Comparison of ENCODE assay signal across 8 mouse cellular contexts in the genomic region with DNA sequence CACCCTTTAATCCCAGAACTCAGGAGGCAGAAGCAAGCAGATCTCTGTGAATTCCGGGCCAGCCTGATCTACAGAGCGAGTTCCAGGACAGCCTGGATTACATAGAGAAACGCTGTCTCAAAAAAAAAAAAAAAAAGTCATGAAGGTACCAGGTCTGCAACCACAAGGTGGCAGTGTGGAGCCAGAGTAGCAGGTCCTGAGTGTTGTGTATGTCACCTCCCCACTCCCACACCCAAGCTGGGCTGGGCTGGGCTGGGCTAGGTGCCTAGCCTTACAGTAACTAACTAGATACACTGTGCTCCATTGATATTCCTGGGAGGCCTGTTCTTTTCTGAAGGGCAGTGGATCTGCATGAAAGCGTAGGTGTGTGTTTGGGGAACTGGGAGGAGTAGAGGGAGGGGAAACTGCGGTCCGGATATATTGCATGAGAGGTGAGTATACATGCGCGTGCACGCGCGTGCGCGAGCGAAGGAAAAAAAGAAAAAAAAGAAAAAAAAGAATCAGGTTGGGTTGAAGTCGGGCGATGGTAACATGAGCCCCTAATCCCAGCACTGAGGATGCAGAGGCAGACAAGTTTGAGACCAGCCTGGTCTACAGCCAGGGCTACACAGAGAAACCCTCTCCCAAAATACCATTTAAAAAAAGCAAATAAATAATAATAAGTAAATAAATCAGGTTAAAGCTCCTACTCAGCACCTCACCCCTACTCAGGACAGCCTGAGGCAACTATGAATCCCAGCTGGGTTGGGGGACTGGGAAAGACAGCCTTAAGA. TPM values are rescaled to one million over a fixed set of nuclear protein-coding genes. Genes with fewer than 3 reads are reported as not detected.
A peak's percentile ranks its signal among the peaks of the same experiment; 100 is the strongest.
DNase-seq lines count a peak whose midpoint lies in the region; ATAC-seq lines count a peak whose summit lies in the region.

No protein-coding gene starts in this region.

- DNase-seq in hindbrain, embryonic 11.5 days (ENCODE audit: low spot score), result peak; percentile 80
- peak; percentile 62 to 81 for DNase-seq in cerebellum, postnatal 25 days
- peak; percentile 61 for DNase-seq in gastrocnemius, adult 18-20 months (ENCODE audit: low spot score)
- peak; percentile 83 for DNase-seq in intestine, embryonic 14.5 days (ENCODE audit: low spot score)
- DNase-seq in left cerebral cortex, postnatal 14 days (ENCODE audit: low spot score in 2 of 2), result peak; percentile 74 to 81
- DNase-seq in mesoderm, embryonic 11.5 days (ENCODE audit: low read depth, low spot score), result peak; percentile 85
- DNase-seq in spleen, postnatal 36 days (ENCODE audit: low spot score in 2 of 2), result peak; percentile 77 to 85

- no peak overlapping the region for H3K9ac ChIP-seq in hindbrain, embryonic 11.5 days (ENCODE audit: low read depth, low read length)
- H3K9ac ChIP-seq in hindbrain, embryonic 12.5 days, result no peak overlapping the region
- no peak overlapping the region for H3K9ac ChIP-seq in intestine, embryonic 14.5 days (ENCODE audit: low read length)

- intact Hi-C loops in left cerebral cortex, postnatal 14 days (cut with DNase I), result no loop called here

- H3K36me3 ChIP-seq in hindbrain, embryonic 11.5 days (ENCODE audit: control insufficient read depth, insufficient read depth, low read length), result no peaks in the 10 kb centered on the region
- no peaks in the 10 kb centered on the region for H3K36me3 ChIP-seq in hindbrain, embryonic 12.5 days
- H3K36me3 ChIP-seq in intestine, embryonic 14.5 days (ENCODE audit: control insufficient read depth, insufficient read depth, low read length), result no peaks in the 10 kb centered on the region

- no peak overlapping the region for H3K4me2 ChIP-seq in hindbrain, embryonic 11.5 days (replicated peaks; ENCODE audit: low read depth, low read length)
- H3K4me2 ChIP-seq in hindbrain, embryonic 12.5 days (replicated peaks), result no peak overlapping the region
- H3K4me2 ChIP-seq in intestine, embryonic 14.5 days (ENCODE audit: low read length), result no peak overlapping the region

- no peaks in the 10 kb centered on the region for H3K9me3 ChIP-seq in hindbrain, embryonic 11.5 days (ENCODE audit: control insufficient read depth, low read length)
- no peaks in the 10 kb centered on the region for H3K9me3 ChIP-seq in hindbrain, embryonic 12.5 days (replicated peaks)
- no peaks in the 10 kb centered on the region for H3K9me3 ChIP-seq in intestine, embryonic 14.5 days (ENCODE audit: control insufficient read depth, low read length)

- no peak; the same call in 1 of the 2 replicates for ATAC-seq in hindbrain, embryonic 11.5 days (ENCODE audit: low FRiP score)
- ATAC-seq in hindbrain, embryonic 12.5 days (ENCODE audit: low FRiP score), result no peak; the same call in 1 of the 2 replicates
- peak; percentile 63 for ATAC-seq in intestine, embryonic 14.5 days (replicated peaks; ENCODE audit: low FRiP score, low TSS enrichment, low read depth)

- WGBS in hindbrain, embryonic 11.5 days, result 84% methylated on average over 16 of the region's 16 CpGs
- 86% methylated on average over 16 of the region's 16 CpGs for WGBS in hindbrain, embryonic 12.5 days
- WGBS in intestine, embryonic 14.5 days, result 82% methylated on average over 16 of the region's 16 CpGs

- H3K27ac ChIP-seq in hindbrain, embryonic 11.5 days (ENCODE audit: low read depth, low read length), result no peak overlapping the region
- H3K27ac ChIP-seq in hindbrain, embryonic 12.5 days, result no peak overlapping the region
- H3K27ac ChIP-seq in intestine, embryonic 14.5 days (ENCODE audit: low read depth), result no peak overlapping the region

- no peak overlapping the region for H3K4me3 ChIP-seq in hindbrain, embryonic 11.5 days (ENCODE audit: low read depth, low read length)
- H3K4me3 ChIP-seq in hindbrain, embryonic 12.5 days, result no peak overlapping the region
- H3K4me3 ChIP-seq in intestine, embryonic 14.5 days (ENCODE audit: low read depth, low read length), result no peak overlapping the region

- no peaks in the 10 kb centered on the region for H3K27me3 ChIP-seq in hindbrain, embryonic 11.5 days (ENCODE audit: control insufficient read depth, insufficient read depth, low read length)
- H3K27me3 ChIP-seq in hindbrain, embryonic 12.5 days, result no peaks in the 10 kb centered on the region
- H3K27me3 ChIP-seq in intestine, embryonic 14.5 days (replicated peaks; ENCODE audit: control insufficient read depth, insufficient read depth, low read length), result no peaks in the 10 kb centered on the region

- H3K4me1 ChIP-seq in hindbrain, embryonic 11.5 days (replicated peaks; ENCODE audit: control insufficient read depth, insufficient read depth, low read length), result no peaks in the 10 kb centered on the region
- no peaks in the 10 kb centered on the region for H3K4me1 ChIP-seq in hindbrain, embryonic 12.5 days
- H3K4me1 ChIP-seq in intestine, embryonic 14.5 days (replicated peaks; ENCODE audit: control insufficient read depth, insufficient read depth, low read length), result no peaks in the 10 kb centered on the region; the same call in 1 of the 2 replicates

RNA-seq across cellular contexts. Expression of gene Avpr1b, which starts 14.5 kb away (rescaled TPM):
- not detected in 2 replicates for polyA plus RNA-seq in hindbrain, embryonic 11.5 days (2014; fragmentation: Nextera tagmentation; extraction: Ambion mirVana)
- not detected in 2 replicates for polyA plus RNA-seq in hindbrain, embryonic 12.5 days (2016; fragmentation: Nextera tagmentation; extraction: Ambion mirVana)
- not detected for total RNA-seq in gastrocnemius, adult 18-20 months (2021)
- polyA plus RNA-seq in intestine, embryonic 14.5 days (2014; fragmentation: Nextera tagmentation; extraction: Ambion mirVana), result 0.04 TPM in 1 of 2 replicates, not detected in the other
- total RNA-seq in left cerebral cortex, postnatal 14 days (2021), result not detected

RNA-seq across cellular contexts. Expression of gene Ctse, which starts 24.6 kb away (rescaled TPM):
- polyA plus RNA-seq in hindbrain, embryonic 11.5 days (2014; fragmentation: Nextera tagmentation; extraction: Ambion mirVana), result 0.26 and 0.38 TPM in 2 replicates
- polyA plus RNA-seq in hindbrain, embryonic 12.5 days (2016; fragmentation: Nextera tagmentation; extraction: Ambion mirVana), result 0.41 TPM in 1 of 2 replicates, not detected in the other
- under 1 TPM; 0.16 to 0.19 TPM for total RNA-seq in gastrocnemius, adult 18-20 months (2021)
- 0.38 and 1.0 TPM in 2 replicates for polyA plus RNA-seq in intestine, embryonic 14.5 days (2014; fragmentation: Nextera tagmentation; extraction: Ambion mirVana)
- total RNA-seq in left cerebral cortex, postnatal 14 days (2021), result under 1 TPM; 0.15 to 0.21 TPM
